In genomic region chr4:131749802-131750201, GRCm38 (mm10) we compare ENCODE assay signal across 8 mouse cellular contexts.
"Had no signal": no experiment of that assay in that cellular context is flagged by ENCODE, and none has a peak within 500 bp of the region (broad histone marks: within the 10 kb centered on the region; RNA-seq: fewer than 3 reads in every experiment).

No protein-coding gene starts in this region.

- H3K4me1 ChIP-seq: neural tube, embryonic 12.5 days had no signal

- H3K4me2 ChIP-seq: limb, embryonic 12.5 days; midbrain, embryonic 15.5 days; neural tube, embryonic 12.5 days had no signal

- H3K9ac ChIP-seq: limb, embryonic 12.5 days; midbrain, embryonic 15.5 days; neural tube, embryonic 12.5 days had no signal

- H3K27me3 ChIP-seq: limb, embryonic 12.5 days; midbrain, embryonic 15.5 days; neural tube, embryonic 12.5 days had no signal

- DNase-seq: kidney, adult 11 months; kidney, adult 9 months; lung, postnatal 36 days had no signal

- H3K27ac ChIP-seq: kidney, postnatal 0 days; layer of hippocampus, adult 2 months; limb, embryonic 12.5 days; midbrain, embryonic 15.5 days; neural tube, embryonic 12.5 days had no signal

- H3K36me3 ChIP-seq: limb, embryonic 12.5 days; midbrain, embryonic 15.5 days; neural tube, embryonic 12.5 days had no signal

- H3K4me3 ChIP-seq: layer of hippocampus, adult 2 months; limb, embryonic 12.5 days; midbrain, embryonic 15.5 days; neural tube, embryonic 12.5 days had no signal

- H3K9me3 ChIP-seq: limb, embryonic 12.5 days; midbrain, embryonic 15.5 days; neural tube, embryonic 12.5 days had no signal

- ATAC-seq: midbrain, embryonic 15.5 days had no signal
